Mouse (Mus musculus) limb, embryonic 11.5 days (tissue): ENCODE data around the gene 6820408C15Rik. TPM values are rescaled to one million over a fixed set of nuclear protein-coding genes. Genes with fewer than 3 reads are reported as not detected.

Experiments used
- ATAC-seq: fragments of 200-750 bp; cut with Nextera tagmentation; 2 replicates; pipeline ENCODE4 v1.8.0; 2017; ENCODE audit warnings: low read depth; ENCODE audit not compliant: insufficient number of reproducible peaks, low FRiP score, low TSS enrichment
- DNase-seq: peaks from one replicate; pipeline ENCODE4 v3.0.0-alpha.2; 2015; ENCODE audit warnings: low spot score
- H3K27ac ChIP-seq: fragments of 300-500 bp; sonication (generic); replicated peaks from 2 replicates; pipeline ENCODE4 v1.5.1; 2014; ENCODE audit warnings: low read depth, mild to moderate bottlenecking, low read length
- H3K27me3 ChIP-seq: fragments of 300-500 bp; sonication (generic); 2 replicates; pipeline ENCODE4 v1.6.1; 2014; ENCODE audit warnings: mild to moderate bottlenecking, low read length, mixed read lengths; ENCODE audit not compliant: control insufficient read depth, insufficient read depth
- H3K36me3 ChIP-seq: fragments of 300-500 bp; sonication (generic); 2 replicates; pipeline ENCODE4 v1.6.1; 2014; ENCODE audit warnings: mild to moderate bottlenecking, low read length, moderate library complexity, mixed read lengths; ENCODE audit not compliant: control insufficient read depth, insufficient read depth
- H3K4me1 ChIP-seq: fragments of 300-500 bp; sonication (generic); 2 replicates; pipeline ENCODE4 v1.6.1; 2014; ENCODE audit warnings: low read length, mixed read lengths; ENCODE audit not compliant: control insufficient read depth, insufficient read depth
- H3K4me2 ChIP-seq: fragments of 300-500 bp; sonication (generic); 2 replicates; pipeline ENCODE4 v1.6.1; 2014; ENCODE audit warnings: low read depth, mild to moderate bottlenecking, moderate library complexity; ENCODE audit not compliant: severe bottlenecking
- H3K4me3 ChIP-seq: fragments of 300-500 bp; sonication (generic); 2 replicates; pipeline ENCODE4 v1.5.1; 2014; ENCODE audit warnings: low read depth, low read length
- H3K9ac ChIP-seq: fragments of 300-500 bp; sonication (generic); 2 replicates; pipeline ENCODE4 v1.6.1; 2014; ENCODE audit warnings: mild to moderate bottlenecking, low read length
- H3K9me3 ChIP-seq: fragments of 300-500 bp; sonication (generic); 2 replicates; pipeline ENCODE4 v1.6.1; 2016; ENCODE audit warnings: low read length; ENCODE audit not compliant: control insufficient read depth
- WGBS: fragments of 180-500 bp; shearing (Covaris S2); extraction: QIAGEN DNeasy Blood & Tissue Kit; methylation state at CpG from one replicate; pipeline ENCODE4 v1.1.7; 2014; 5-methylcytosine and 5-hydroxymethylcytosine counted together
- polyA plus RNA-seq: library from polyadenylated mRNA; unstranded; fragments of >200 nt; fragmentation: Nextera tagmentation; extraction: Ambion mirVana; gene quantifications from 2 replicates; pipeline ENCODE4 v1.2.1, GENCODE M21; 2014

Gene 6820408C15Rik
- 0.15 and 0.54 TPM in 2 replicates for polyA plus RNA-seq

GRCm38 (mm10) chr2:152415287-152415686 is at the start of gene 6820408C15Rik:
Gene 6820408C15Rik, plus strand, starts transcription at chr2:152415587.
- peaks cover 4% of the 10 kb centered on the region; the same call in 1 of the 2 replicates for H3K9me3 ChIP-seq
- 24% methylated on average over 4 of the region's 4 CpGs for WGBS
- no peaks in the 10 kb centered on the region for H3K27me3 ChIP-seq
- H3K4me3 ChIP-seq: peak within 1 kb of the TSS; percentile 94
- peaks cover 20% of the 10 kb centered on the region for H3K4me1 ChIP-seq
- no peak for DNase-seq
- ATAC-seq: no peak
- H3K27ac ChIP-seq: peak within 1 kb of the TSS; percentile 85
- H3K4me2 ChIP-seq: peak within 1 kb of the TSS; percentile 92
- peak within 1 kb of the TSS; percentile 90 for H3K9ac ChIP-seq
- no peaks in the 10 kb centered on the region for H3K36me3 ChIP-seq

DNA sequence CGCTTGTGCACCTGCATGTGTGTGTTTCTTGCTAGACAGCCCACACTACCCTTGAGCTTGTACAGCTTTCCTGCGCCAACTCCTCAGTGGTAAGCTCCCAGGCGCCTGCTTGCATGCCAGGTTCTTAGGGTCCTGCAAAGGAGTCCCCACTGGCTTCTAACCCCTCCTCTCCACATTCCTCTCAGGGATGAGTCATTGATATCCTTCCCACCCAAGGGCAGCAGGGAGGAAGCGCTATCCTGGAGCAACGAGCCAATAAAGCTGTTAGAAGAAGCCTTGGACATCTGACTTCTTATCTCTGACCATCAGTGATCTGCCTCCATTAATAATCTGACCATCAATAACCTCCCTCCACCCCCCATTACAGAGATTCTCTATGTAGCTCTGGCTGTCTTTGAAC is 47.5 kb upstream of the 6820408C15Rik start:
- Histone ChIP-seq H3K9ac (no peak overlapping the region), H3K27ac (no peak overlapping the region), H3K4me1 (0 out of 2 replicates have a peak, but pooled peaks cover 2% of the 10 kb centered on the region), H3K4me2 (no peak overlapping the region), H3K27me3 (no peaks in the 10 kb centered on the region), H3K9me3 (no peaks in the 10 kb centered on the region), H3K4me3 (no peak overlapping the region), H3K36me3 (no peaks in the 10 kb centered on the region)
- ATAC-seq (no peak), DNase-seq (no peak)
- 78% methylated on average over 5 of the region's 5 CpGs for WGBS

DNA sequence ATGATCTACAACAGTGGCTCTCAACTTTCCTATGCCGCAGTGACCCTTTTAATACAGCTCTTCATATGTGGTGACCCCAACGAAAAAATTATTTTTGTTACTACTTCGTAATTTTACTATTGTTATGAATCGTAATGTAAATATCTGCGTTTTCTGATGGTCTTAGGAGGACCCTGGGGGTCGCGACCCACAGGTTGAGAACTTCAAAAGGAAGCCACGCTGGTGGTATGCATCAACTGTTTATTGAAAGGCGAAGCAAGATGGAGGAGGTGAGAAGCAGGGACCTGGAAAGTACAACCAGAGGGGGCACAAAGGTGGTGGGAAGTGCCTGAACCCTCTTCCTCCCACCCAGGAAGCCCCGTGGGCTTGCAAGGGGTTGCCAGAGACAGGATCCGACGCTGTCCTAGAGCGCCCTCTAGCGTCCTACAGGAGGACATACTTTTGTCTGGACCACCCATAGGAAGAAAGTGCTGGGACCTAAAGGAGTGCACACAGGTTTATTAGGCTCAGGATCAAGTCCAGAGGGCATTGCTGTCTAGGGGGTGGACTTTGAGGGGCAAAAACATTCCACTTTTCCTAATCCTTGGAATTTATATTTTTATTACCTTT is 46.8 kb upstream of the 6820408C15Rik start:
- ATAC-seq: no peak
- Histone ChIP-seq H3K4me2 (no peak overlapping the region), H3K36me3 (no peaks in the 10 kb centered on the region), H3K27ac (no peak overlapping the region), H3K4me3 (no peak overlapping the region), H3K9ac (no peak overlapping the region), H3K9me3 (no peaks in the 10 kb centered on the region), H3K4me1 (0 out of 2 replicates have a peak, but pooled peaks cover 2% of the 10 kb centered on the region), H3K27me3 (no peaks in the 10 kb centered on the region)
- 30% methylated on average over 14 of the region's 14 CpGs for WGBS
- DNase-seq: peak; percentile 80

- no peak for ATAC-seq
- H3K9me3 ChIP-seq: no peaks in the 10 kb centered on the region
- H3K4me1 ChIP-seq: peaks cover 19% of the 10 kb centered on the region; the same call in 1 of the 2 replicates
- H3K27ac ChIP-seq: no peak overlapping the region
- H3K9ac ChIP-seq: no peak overlapping the region
- no peak overlapping the region for H3K4me3 ChIP-seq
- 85% methylated on average over 7 of the region's 7 CpGs for WGBS
- no peak overlapping the region for H3K4me2 ChIP-seq
- no peak for DNase-seq
- H3K27me3 ChIP-seq: peaks cover 3% of the 10 kb centered on the region; the same call in 1 of the 2 replicates
- H3K36me3 ChIP-seq: no peaks in the 10 kb centered on the region
These were observed 43.3 kb upstream of the 6820408C15Rik start for GRCm38 (mm10) chr2:152372104-152372503.

DNA sequence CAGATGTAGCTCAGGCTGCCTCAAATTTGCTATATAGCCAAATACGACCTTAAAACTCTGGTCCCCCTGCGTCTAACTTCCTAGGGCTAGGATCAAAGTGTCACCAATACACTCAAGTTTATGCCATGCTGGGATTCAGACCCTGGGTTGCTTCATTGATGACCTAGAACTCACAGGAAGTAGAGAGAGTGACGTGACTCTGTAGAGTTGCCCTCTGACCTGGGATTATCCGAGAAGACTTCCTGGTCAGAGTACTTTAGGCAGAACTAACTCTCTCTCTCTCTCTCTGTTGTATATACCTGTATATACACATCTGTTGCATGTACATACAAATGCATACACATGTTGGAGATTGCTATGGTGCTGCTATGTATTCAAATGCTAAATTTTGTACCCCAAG is 42.7 kb upstream of the 6820408C15Rik start:
- no peak overlapping the region for H3K4me2 ChIP-seq
- WGBS: 70% methylated on average over 4 of the region's 4 CpGs
- H3K36me3 ChIP-seq: no peaks in the 10 kb centered on the region
- no peaks in the 10 kb centered on the region for H3K9me3 ChIP-seq
- no peak overlapping the region for H3K27ac ChIP-seq
- no peak overlapping the region for H3K9ac ChIP-seq
- peaks cover 3% of the 10 kb centered on the region; the same call in 1 of the 2 replicates for H3K27me3 ChIP-seq
- DNase-seq (no peak), ATAC-seq (no peak)
- no peak overlapping the region for H3K4me3 ChIP-seq
- peaks cover 19% of the 10 kb centered on the region; the same call in 1 of the 2 replicates for H3K4me1 ChIP-seq

DNA sequence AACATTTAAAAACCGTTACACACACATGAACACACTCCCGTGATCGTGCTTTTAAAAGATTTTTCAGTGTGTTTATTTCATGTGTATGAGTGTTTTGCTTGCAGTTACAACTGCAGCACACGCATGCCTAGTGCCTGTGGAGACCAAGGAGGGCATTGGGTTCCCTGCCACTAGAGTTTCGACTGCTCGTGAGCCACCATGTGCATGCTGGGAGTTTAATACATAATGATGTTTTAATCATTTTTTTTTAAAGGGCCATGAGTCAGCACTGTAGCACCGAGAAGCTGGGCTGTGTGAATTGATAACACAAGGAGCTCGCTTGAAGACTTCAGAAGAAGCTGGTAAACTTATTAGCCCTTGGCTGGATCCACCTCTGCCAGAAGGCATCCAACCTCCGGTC is 41.8 kb upstream of the 6820408C15Rik start:
- Histone ChIP-seq H3K27ac (no peak overlapping the region), H3K9me3 (no peaks in the 10 kb centered on the region), H3K36me3 (no peaks in the 10 kb centered on the region), H3K27me3 (peaks cover 3% of the 10 kb centered on the region; the same call in 1 of the 2 replicates), H3K4me1 (peaks cover 19% of the 10 kb centered on the region; the same call in 1 of the 2 replicates), H3K4me2 (no peak overlapping the region), H3K4me3 (no peak overlapping the region), H3K9ac (no peak overlapping the region)
- ATAC-seq: no peak
- 82% methylated on average over 9 of the region's 9 CpGs for WGBS
- DNase-seq: no peak

DNA sequence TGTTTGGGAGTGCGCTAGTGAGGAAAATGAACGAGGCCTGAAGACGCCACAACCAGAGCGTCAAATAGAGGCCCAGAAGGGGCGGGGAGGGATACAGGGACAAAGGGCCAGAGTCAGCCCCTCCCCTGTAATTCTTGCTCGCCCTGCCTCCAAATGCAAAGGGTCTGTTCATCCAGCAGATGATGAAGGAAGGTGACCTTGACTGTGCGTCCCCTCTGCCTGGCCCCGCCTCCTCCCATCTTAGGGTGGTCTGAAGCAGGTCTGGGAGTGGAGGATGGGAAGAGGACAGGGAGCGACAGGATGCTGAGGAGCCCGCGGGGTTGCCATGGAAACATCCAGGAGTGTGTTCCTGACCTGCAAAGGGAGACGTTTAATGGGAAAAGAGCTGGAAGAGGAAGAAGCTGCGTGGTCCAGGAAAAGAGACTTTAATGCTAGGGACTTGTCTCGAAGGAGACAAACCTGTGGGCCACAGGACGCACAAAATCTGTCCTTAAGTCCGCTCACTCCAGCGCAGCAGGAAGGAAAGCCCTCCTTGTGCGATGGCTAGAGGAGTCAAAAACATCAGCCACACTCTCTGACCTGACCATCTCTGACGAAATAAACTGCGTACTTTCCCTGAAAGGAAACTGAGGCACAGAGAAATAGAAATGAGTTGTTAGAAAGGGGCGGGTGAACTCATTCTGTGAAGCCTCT is 39.6 kb upstream of the 6820408C15Rik start:
- Histone ChIP-seq H3K27me3 (peaks cover 3% of the 10 kb centered on the region; the same call in 1 of the 2 replicates), H3K4me2 (peak overlapping the region; percentile 42), H3K9me3 (no peaks in the 10 kb centered on the region), H3K9ac (peak overlapping the region; percentile 22), H3K36me3 (no peaks in the 10 kb centered on the region; the same call in 1 of the 2 replicates), H3K27ac (no peak overlapping the region), H3K4me3 (peak overlapping the region; percentile 15), H3K4me1 (peaks cover 17% of the 10 kb centered on the region; the same call in 1 of the 2 replicates)
- DNase-seq (peak; percentile 72), ATAC-seq (peak; percentile 61)
- 3% methylated on average over 21 of the region's 21 CpGs for WGBS

GRCm38 (mm10) chr2:152376345-152376741 is 39.0 kb upstream of the 6820408C15Rik start, which contains the start of gene Nrsn2:
Gene Nrsn2, minus strand, starts transcription at chr2:152376638.
- H3K4me3 ChIP-seq: peak within 1 kb of the TSS; percentile 15
- WGBS: 1% methylated on average over 15 of the region's 16 CpGs
- DNase-seq (peak; percentile 58), ATAC-seq (peak; percentile 78)
- H3K27me3 ChIP-seq: peaks cover 3% of the 10 kb centered on the region; the same call in 1 of the 2 replicates
- H3K4me2 ChIP-seq: peak within 1 kb of the TSS; percentile 42
- peak within 1 kb of the TSS; percentile 22 for H3K9ac ChIP-seq
- no peaks in the 10 kb centered on the region; the same call in 1 of the 2 replicates for H3K36me3 ChIP-seq
- peaks cover 17% of the 10 kb centered on the region; the same call in 1 of the 2 replicates for H3K4me1 ChIP-seq
- no peaks in the 10 kb centered on the region for H3K9me3 ChIP-seq
- no peak within 1 kb of the TSS for H3K27ac ChIP-seq
